Mouse (Mus musculus): ENCODE measurements around the gene Layn. TPM values are rescaled to one million over a fixed set of nuclear protein-coding genes. Genes with fewer than 3 reads are reported as not detected.
A peak's percentile ranks its signal among the peaks of the same experiment; 100 is the strongest.

Gene Layn
- 0.54 and 1.1 TPM in 2 replicates for polyA plus RNA-seq (2012; rRNA removed)

GRCm38 (mm10) chr9:51076979-51077315 is at the start of gene Layn:
TSS of gene Layn (minus strand) at chr9:51077094.
- H3K27me3 ChIP-seq (ENCODE audit: control insufficient read depth, insufficient read depth, low read length): no peaks in the 10 kb centered on the region
- H3K4me1 ChIP-seq (replicated peaks; ENCODE audit: control insufficient read depth, insufficient read depth, low read length): peaks cover 10% of the 10 kb centered on the region
- no peak within 1 kb of the TSS for H3K27ac ChIP-seq (ENCODE audit: control insufficient read depth, insufficient read depth, low read length)
- 2% methylated on average over 14 of the region's 14 CpGs for whole genome bisulfite sequencing
- H3K36me3 ChIP-seq (ENCODE audit: control insufficient read depth, insufficient read depth, low read length): no peaks in the 10 kb centered on the region
- DNase-seq: peak; percentile 45
- TF ChIP-seq POLR2A (IDR thresholded peaks at IDR 0.05; ENCODE audit: control insufficient read depth, extremely low read depth, insufficient read depth, low read length, poor library complexity) (no peak), CTCF (IDR thresholded peaks at IDR 0.05; ENCODE audit: borderline replicate concordance, control insufficient read depth, extremely low read depth, insufficient read depth, low read length, poor library complexity) (no peak)
- H3K4me3 ChIP-seq (ENCODE audit: control insufficient read depth, insufficient read depth, low read length): peak within 1 kb of the TSS; percentile 41

DNA sequence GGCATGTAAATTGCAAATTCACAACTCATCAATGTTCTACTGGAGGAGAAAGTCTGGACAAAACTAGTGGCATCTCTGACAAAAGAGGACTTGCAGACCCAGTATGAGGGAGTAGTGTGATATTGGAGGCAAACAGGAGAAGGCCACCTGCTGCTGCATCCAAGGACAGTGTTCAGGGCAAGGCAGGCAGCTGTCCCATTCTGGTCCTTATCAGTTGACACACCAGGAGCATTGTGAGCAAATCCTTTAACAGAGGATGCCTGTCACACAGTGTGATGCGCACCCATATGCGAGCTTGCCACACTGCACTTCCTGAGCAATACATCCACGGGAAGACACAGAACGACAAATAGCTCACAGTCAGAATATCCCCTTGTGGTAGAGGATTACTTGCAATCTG is 37.9 kb upstream of the Layn start:
- H3K4me1 ChIP-seq (replicated peaks; ENCODE audit: control insufficient read depth, insufficient read depth, low read length): no peaks in the 10 kb centered on the region
- H3K4me3 ChIP-seq (ENCODE audit: control insufficient read depth, insufficient read depth, low read length): no peak overlapping the region
- TF ChIP-seq CTCF (IDR thresholded peaks at IDR 0.05; ENCODE audit: borderline replicate concordance, control insufficient read depth, extremely low read depth, insufficient read depth, low read length, poor library complexity) (no peak), POLR2A (IDR thresholded peaks at IDR 0.05; ENCODE audit: control insufficient read depth, extremely low read depth, insufficient read depth, low read length, poor library complexity) (no peak)
- H3K36me3 ChIP-seq (ENCODE audit: control insufficient read depth, insufficient read depth, low read length): no peaks in the 10 kb centered on the region
- H3K27me3 ChIP-seq (ENCODE audit: control insufficient read depth, insufficient read depth, low read length): no peaks in the 10 kb centered on the region
- no peak for DNase-seq
- no peak overlapping the region for H3K27ac ChIP-seq (ENCODE audit: control insufficient read depth, insufficient read depth, low read length)
- WGBS: 86% methylated on average over 4 of the region's 4 CpGs

DNA sequence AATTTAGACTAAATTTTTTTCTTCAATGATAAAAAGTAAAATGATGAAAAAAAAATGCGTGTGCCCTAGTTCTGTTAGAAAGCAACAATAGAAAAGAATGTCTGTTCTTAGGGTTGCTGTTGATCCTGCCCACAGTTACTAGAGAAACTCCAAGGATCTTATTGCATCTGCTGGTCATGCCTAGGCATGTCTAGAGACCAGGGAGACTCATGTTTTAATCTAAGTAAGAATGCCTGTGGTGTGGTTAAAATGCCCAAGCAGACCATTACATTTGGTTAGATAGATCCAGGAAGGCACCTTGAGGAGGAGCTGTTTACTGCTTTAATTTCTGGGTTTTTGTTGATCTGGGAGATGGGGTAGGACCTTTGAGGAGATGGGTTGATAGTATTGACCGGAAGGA is 28.9 kb upstream of the Layn start:
- Histone ChIP-seq H3K27ac (ENCODE audit: control insufficient read depth, insufficient read depth, low read length) (no peak overlapping the region), H3K36me3 (ENCODE audit: control insufficient read depth, insufficient read depth, low read length) (no peaks in the 10 kb centered on the region), H3K4me3 (ENCODE audit: control insufficient read depth, insufficient read depth, low read length) (no peak overlapping the region), H3K27me3 (ENCODE audit: control insufficient read depth, insufficient read depth, low read length) (peaks cover 19% of the 10 kb centered on the region; the same call in 1 of the 2 replicates), H3K4me1 (replicated peaks; ENCODE audit: control insufficient read depth, insufficient read depth, low read length) (no peaks in the 10 kb centered on the region)
- TF ChIP-seq CTCF (IDR thresholded peaks at IDR 0.05; ENCODE audit: borderline replicate concordance, control insufficient read depth, extremely low read depth, insufficient read depth, low read length, poor library complexity): no peak
- no peak for TF ChIP-seq POLR2A (IDR thresholded peaks at IDR 0.05; ENCODE audit: control insufficient read depth, extremely low read depth, insufficient read depth, low read length, poor library complexity)
- DNase-seq: no peak
- WGBS: 44% methylated on average over 2 of the region's 2 CpGs

- no peak overlapping the region for H3K4me3 ChIP-seq (ENCODE audit: control insufficient read depth, insufficient read depth, low read length)
- DNase-seq: no peak
- H3K4me1 ChIP-seq (replicated peaks; ENCODE audit: control insufficient read depth, insufficient read depth, low read length): no peaks in the 10 kb centered on the region
- WGBS: 21% methylated on average over 30 of the region's 30 CpGs
- no peaks in the 10 kb centered on the region for H3K36me3 ChIP-seq (ENCODE audit: control insufficient read depth, insufficient read depth, low read length)
- peaks cover 19% of the 10 kb centered on the region; the same call in 1 of the 2 replicates for H3K27me3 ChIP-seq (ENCODE audit: control insufficient read depth, insufficient read depth, low read length)
- H3K27ac ChIP-seq (ENCODE audit: control insufficient read depth, insufficient read depth, low read length): no peak overlapping the region
- TF ChIP-seq POLR2A (IDR thresholded peaks at IDR 0.05; ENCODE audit: control insufficient read depth, extremely low read depth, insufficient read depth, low read length, poor library complexity) (no peak), CTCF (IDR thresholded peaks at IDR 0.05; ENCODE audit: borderline replicate concordance, control insufficient read depth, extremely low read depth, insufficient read depth, low read length, poor library complexity) (no peak)
Observed at GRCm38 (mm10) chr9:51103808-51104514, 27.1 kb upstream of the Layn start.

DNA sequence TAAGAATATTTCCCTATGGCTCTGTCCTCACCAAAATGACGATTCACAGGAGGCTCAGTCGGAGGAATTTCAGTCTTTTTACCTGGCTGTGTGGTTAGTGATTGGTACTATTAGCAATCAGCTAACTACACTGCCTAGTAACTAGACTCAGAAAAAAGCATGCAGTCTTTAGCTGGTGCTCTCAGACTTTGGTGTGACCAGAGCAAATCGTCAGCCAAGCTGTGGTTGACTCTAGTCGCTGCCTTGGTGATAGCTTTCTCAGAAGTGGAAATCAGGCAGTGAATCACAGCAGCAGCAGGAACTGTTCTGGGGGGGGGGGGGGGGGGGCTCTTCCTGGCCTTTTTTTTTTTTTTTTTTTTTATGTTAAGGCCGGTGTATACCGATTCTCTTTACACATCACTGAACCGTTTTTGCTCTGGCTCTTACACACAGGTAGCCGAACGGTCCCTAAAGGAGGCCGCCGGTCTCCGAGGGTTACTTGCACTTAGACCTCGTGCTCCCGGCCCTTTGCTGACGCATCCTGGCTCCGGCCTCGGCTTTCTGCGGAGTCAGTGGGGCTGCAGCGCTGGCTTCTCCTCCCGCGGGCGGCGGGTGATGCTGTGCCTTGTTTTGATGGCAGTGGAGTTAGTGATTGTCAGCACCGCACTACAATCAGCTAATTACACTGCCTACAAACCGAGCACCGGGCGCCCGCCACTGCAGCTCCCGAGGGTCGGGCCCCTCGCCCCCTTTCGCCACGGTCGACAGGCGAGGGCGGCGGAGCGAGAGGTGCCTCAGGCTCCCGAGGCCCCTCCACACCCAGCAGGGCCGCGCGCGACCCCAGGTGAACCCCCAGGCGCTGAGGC is 26.3 kb upstream of the Layn start:
- no peak for TF ChIP-seq CTCF (IDR thresholded peaks at IDR 0.05; ENCODE audit: borderline replicate concordance, control insufficient read depth, extremely low read depth, insufficient read depth, low read length, poor library complexity)
- TF ChIP-seq POLR2A (IDR thresholded peaks at IDR 0.05; ENCODE audit: control insufficient read depth, extremely low read depth, insufficient read depth, low read length, poor library complexity): no peak
- H3K4me3 ChIP-seq (ENCODE audit: control insufficient read depth, insufficient read depth, low read length): no peak overlapping the region
- 4% methylated on average over 44 of the region's 44 CpGs for WGBS
- no peaks in the 10 kb centered on the region for H3K36me3 ChIP-seq (ENCODE audit: control insufficient read depth, insufficient read depth, low read length)
- H3K27ac ChIP-seq (ENCODE audit: control insufficient read depth, insufficient read depth, low read length): no peak overlapping the region
- H3K27me3 ChIP-seq (ENCODE audit: control insufficient read depth, insufficient read depth, low read length): peaks cover 19% of the 10 kb centered on the region; the same call in 1 of the 2 replicates
- H3K4me1 ChIP-seq (replicated peaks; ENCODE audit: control insufficient read depth, insufficient read depth, low read length): no peaks in the 10 kb centered on the region
- DNase-seq: peak; percentile 1

- Histone ChIP-seq H3K27ac (ENCODE audit: control insufficient read depth, insufficient read depth, low read length) (no peak within 1 kb of the TSS), H3K4me1 (replicated peaks; ENCODE audit: control insufficient read depth, insufficient read depth, low read length) (no peaks in the 10 kb centered on the region), H3K4me3 (ENCODE audit: control insufficient read depth, insufficient read depth, low read length) (no peak within 1 kb of the TSS), H3K36me3 (ENCODE audit: control insufficient read depth, insufficient read depth, low read length) (no peaks in the 10 kb centered on the region), H3K27me3 (ENCODE audit: control insufficient read depth, insufficient read depth, low read length) (peaks cover 19% of the 10 kb centered on the region; the same call in 1 of the 2 replicates)
- no peak for TF ChIP-seq POLR2A (IDR thresholded peaks at IDR 0.05; ENCODE audit: control insufficient read depth, extremely low read depth, insufficient read depth, low read length, poor library complexity)
- no peak for TF ChIP-seq CTCF (IDR thresholded peaks at IDR 0.05; ENCODE audit: borderline replicate concordance, control insufficient read depth, extremely low read depth, insufficient read depth, low read length, poor library complexity)
- peak; percentile 1 for DNase-seq
- 11% methylated on average over 27 of the region's 27 CpGs for WGBS
Observed at GRCm38 (mm10) chr9:51101756-51102425, 25.0 kb upstream of the Layn start, which contains the start of gene 4833427G06Rik. TSS of gene 4833427G06Rik (minus strand) at chr9:51102078.
